Mouse (Mus musculus) ES-E14 (cell line): ENCODE measurements around the gene Lysmd3.

Source experiments
- CHD2 ChIP-seq: IDR thresholded peaks from 2 replicates; pipeline ENCODE4 v1.6.1; 2014; ENCODE audit warnings: mild to moderate bottlenecking, low read depth, low read length, inconsistent platforms
- MAFK ChIP-seq: IDR thresholded peaks from 2 replicates; pipeline ENCODE4 v1.6.1; 2014; ENCODE audit warnings: mild to moderate bottlenecking, low read depth, low read length, inconsistent platforms; ENCODE audit not compliant: insufficient read depth

DNA sequence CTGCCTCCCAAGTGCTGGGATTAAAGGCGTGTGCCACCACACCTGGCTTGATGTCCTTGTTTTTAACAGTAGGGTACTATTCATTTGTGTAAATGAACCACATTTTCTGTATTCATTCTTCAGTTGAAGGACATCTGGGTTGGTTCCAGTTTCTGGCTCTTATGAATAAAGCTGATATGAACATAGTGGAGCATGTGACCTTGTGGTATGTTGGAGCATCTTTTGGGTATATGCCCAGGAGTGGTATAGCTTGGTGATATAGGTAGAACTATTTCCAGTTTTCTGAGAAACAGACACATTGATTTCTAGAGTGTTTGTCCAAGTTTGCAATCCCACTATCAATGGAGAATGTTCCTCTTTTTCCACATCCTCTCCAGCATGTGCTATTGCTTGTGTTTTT is 56.4 kb downstream of the Lysmd3 start:
- TF ChIP-seq CHD2 (no peak), MAFK (no peak)
